Mouse (Mus musculus) C2C12 (cell line): Measurements from ENCODE around the gene Mybph.

ENCODE experiments used
- CEBPB ChIP-seq: IDR thresholded peaks from one replicate; pipeline ENCODE4 v1.6.1; 2011; ENCODE audit warnings: low read depth, mild to moderate bottlenecking, control low read depth, moderate library complexity
- CTCF ChIP-seq: IDR thresholded peaks from one replicate; pipeline ENCODE4 v1.5.1; 2011; ENCODE audit not compliant: control insufficient read depth, insufficient read depth, insufficient read length
- MAX ChIP-seq: IDR thresholded peaks from one replicate; pipeline ENCODE4 v1.6.1; 2011; ENCODE audit warnings: mild to moderate bottlenecking, control low read depth
- MYOD1 ChIP-seq: IDR thresholded peaks from one replicate; pipeline ENCODE4 v1.6.1; 2011; ENCODE audit warnings: low read depth; ENCODE audit not compliant: control insufficient read depth, insufficient read length
- MYOG ChIP-seq: IDR thresholded peaks from one replicate; pipeline ENCODE4 v1.6.1; 2011; ENCODE audit not compliant: control insufficient read depth, insufficient read length; ENCODE audit errors: extremely low read depth
- USF1 ChIP-seq: IDR thresholded peaks from one replicate; pipeline ENCODE4 v1.6.1; 2011; ENCODE audit warnings: low read depth, mild to moderate bottlenecking, control low read depth, moderate library complexity

- TF ChIP-seq CEBPB (no peak), CTCF (no peak), MYOD1 (no peak), MAX (no peak), USF1 (no peak), MYOG (no peak)
Measured at GRCm38 (mm10) chr1:134236142-134236541, 42.9 kb downstream of the Mybph start.
